Mouse (Mus musculus): ENCODE measurements around the gene Igfbp5.

Gene Igfbp5

GRCm38 (mm10) chr1:72839356-72839755, 35.3 kb downstream of the Igfbp5 start:
- DNase-seq: no peak

DNA sequence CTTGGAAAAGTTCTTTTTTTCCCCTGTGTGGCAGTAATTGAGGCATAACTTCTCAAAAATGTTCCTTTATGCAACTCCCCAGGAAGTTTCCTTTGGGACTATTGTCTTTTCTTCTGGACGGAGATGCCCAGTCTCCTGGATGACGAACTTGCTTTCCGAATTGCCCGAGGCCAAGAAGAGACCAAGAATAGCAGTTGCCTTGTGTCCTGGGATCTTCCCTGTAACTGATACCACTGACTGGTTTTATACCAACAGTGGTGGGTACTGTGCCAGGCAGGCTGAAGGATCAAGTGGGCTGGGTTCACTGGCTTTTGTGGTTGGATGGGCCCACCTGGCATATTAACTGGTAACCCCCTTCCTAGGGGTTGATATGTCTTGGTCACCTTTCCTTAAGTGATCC, 41.1 kb downstream of the Igfbp5 start:
- DNase-seq: no peak

GRCm38 (mm10) chr1:72832715-72833153, 42.0 kb downstream of the Igfbp5 start:
- no peak for DNase-seq

DNA sequence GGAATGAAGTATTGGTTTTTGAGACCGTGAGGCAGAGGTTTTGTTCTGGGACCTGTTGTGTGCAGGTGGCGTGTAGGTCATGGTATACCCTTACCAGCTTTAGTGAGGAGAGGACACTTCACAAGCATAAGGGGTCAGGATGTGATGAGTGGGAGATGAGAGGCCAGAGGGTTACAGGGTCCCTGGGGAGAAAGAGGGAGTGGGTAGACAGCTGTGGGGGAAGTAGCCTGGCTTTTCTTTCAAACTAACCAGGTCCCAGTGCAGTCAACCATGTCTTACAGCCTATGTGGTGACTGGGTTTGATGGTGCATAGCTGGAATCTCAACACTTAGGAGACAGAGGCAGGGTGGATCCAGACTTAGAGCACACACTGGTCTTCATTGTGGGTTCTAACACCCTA, 44.2 kb downstream of the Igfbp5 start:
- DNase-seq: no peak

GRCm38 (mm10) chr1:72828843-72829242, 45.8 kb downstream of the Igfbp5 start:
- DNase-seq: no peak

GRCm38 (mm10) chr1:72827411-72828315, 47.0 kb downstream of the Igfbp5 start:
- no peak for DNase-seq

GRCm38 (mm10) chr1:72826931-72827330, 47.8 kb downstream of the Igfbp5 start:
- no peak for DNase-seq

GRCm38 (mm10) chr1:72826446-72826845, 48.2 kb downstream of the Igfbp5 start:
- no peak for DNase-seq

- no peak for DNase-seq
Measured at GRCm38 (mm10) chr1:72825921-72826320, 48.8 kb downstream of the Igfbp5 start.

DNA sequence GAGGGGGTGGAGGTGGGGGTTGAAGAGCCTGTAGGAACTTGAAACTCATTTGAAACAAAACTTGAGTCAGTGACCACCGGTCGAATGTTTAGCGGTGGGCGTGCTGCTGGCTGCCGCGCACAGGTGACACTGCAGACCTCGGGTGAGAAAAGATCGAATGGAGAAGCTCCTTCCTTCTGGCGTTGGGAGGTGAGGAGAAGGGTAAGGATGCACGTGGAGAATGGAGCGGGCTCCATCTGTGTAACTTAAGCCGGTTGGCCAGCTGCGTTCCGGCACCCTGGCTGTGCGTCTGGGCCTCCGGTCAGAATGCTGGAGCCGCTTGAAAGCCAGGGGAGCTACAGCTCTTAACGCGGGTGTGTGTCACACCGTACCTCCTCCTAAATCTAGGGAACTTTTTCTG, 49.4 kb downstream of the Igfbp5 start:
- DNase-seq: no peak

- peak; percentile 30 for DNase-seq
Measured at GRCm38 (mm10) chr1:72824707-72825101, 50.0 kb downstream of the Igfbp5 start.

DNA sequence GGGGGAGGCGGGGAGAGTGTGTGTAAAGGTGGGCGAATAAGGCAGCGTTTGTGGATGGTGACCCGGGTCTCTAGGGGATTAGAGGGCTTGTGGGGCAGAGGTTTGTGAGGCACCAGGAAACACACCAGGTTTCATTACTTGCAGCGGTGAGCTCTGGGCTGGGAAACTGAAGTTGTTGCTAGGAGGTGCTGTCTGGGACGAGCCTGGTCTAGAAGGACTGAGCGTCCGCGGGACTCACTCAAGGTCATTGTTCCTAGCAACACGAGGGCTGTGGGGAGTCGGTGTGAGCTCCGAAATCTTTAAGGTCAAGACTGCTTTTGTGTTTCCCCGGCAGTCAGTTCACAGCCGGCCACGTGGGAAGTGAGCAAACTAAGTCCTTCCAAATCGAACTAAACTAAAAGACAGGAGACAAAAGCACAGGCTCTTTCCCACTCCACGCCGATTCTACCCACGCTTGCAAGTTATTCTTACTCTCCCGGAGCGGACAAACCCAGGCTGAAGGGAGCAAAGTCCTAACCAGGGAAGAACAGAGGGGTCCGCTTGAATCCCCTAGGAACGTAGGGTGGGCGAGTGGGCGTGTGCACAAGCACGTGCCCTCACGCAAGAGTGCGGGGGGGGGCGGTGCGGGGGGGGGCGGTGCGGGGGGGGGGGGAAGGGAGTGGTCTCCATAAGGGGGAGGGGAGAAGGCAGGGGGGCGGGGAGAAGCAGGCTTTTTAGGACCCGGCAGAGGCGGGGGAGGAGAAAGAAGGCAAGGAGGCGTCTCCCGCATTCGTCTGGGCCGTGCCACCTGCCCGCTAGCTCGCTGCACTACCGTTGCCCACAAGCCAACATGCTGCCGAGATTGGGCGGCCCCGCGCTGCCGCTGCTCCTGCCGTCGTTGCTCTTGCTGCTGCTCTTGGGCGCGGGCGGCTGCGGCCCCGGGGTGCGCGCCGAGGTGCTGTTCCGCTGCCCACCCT, 50.7 kb downstream of the Igfbp5 start, which contains the start of gene Igfbp2:
Igfbp2 (plus strand) TSS at position 753 of the 956 bp plus-strand sequence.
- DNase-seq: peak; percentile 31

GRCm38 (mm10) chr1:72822893-72823292, 51.8 kb downstream of the Igfbp5 start:
- DNase-seq: no peak

DNA sequence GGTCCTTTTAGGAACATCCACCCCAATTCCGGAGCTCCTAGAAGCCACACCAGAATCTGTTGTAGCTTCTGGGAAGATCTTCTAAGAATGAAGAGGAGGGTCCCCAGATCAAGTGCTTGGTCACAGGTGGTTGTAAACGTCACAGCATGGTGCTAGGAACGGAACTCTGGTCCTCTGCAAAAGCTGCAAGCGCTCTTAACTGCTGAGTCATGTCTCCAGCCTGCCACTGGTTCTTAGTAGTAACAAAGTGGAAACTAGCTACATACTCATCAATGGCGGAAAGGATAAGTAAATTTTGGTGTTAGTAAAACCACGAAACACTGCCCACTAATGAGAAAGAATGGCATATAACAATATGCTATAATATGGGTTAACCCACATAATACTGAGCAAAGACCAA, 54.7 kb downstream of the Igfbp5 start:
- no peak for DNase-seq

DNA sequence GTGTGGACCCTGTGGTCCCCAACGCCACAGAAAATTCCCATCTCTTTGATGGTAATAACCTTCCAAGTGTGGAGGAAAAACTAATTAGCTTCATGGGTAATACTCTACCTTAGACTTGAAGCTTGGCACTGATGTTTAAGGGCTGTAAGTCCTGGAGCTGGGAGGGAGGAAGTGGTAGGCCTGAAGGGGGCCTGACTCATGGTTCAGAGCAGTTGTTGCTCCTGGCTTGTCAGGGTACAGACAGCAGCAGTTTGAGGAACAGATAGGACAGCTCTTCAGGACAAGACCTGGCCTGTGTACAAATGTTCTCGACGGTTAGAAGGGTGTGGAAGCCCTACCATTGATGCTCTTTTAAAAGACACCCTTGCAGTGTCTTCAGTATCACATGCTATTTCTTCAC, 59.1 kb downstream of the Igfbp5 start:
- DNase-seq: no peak

DNA sequence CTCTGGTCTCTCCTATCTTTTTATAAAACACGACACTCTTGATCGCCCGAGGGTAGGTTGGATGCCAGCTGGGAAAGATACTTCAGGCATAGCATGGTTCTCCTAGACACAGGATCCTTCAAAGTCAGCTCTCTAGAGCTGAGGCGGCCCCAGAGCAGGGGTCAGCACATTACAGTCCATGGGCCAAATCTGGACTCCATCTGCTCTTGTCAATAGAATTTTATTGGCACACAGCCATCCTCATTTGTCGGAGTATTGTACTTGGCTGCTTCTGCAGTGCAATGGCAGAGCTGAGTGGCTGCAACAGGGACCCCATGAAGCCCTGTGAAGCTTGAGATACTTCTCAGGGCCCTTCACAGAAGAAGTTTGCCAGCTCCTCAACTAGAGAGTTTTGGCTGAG, 59.5 kb downstream of the Igfbp5 start:
- DNase-seq: no peak

GRCm38 (mm10) chr1:72813639-72814403, 60.9 kb downstream of the Igfbp5 start:
- DNase-seq: no peak

DNA sequence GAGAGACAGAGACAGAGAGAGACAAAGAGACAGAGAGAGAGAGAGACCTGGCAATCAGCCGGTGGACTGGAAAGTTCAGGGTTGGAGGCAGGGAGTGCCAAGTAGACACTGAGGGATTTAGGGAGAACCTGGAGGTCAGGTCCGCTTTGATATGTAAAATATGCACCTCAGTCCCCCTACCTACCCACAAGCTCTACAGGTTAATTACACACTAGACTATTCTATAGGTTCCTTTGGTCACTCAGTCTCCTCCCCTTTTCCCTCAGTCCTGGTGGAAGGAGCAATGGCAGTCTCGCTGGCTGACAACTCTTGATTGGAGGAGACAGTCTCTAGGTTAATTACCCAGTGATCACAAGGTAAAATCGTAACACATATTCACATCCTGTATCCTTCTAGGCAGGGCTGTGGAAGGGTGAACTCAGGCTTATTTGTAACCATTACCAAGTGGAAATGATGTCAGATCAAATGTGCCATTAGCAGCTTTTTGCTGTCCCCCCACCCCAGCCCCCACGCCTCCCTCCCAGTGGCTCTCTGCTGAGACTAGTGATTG, 61.5 kb downstream of the Igfbp5 start:
- no peak for DNase-seq

DNA sequence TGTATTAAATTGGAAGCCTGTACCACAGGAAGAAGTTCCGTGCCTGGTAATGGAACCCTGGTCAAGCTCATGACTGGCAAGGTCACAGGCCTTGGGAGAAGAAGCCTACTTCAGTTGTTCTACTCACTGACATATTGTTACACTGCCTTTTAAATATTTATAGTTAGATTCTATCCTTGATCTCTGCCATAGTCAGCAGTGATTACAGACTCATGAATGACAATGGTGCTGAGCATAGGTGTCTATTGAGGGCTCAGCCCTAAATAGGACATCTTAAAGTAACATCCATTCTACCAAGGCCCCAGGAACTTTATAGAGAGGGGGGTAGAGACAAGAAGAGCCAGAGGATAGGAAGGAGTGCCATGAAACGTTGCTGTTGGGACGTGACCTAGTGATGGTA, 63.6 kb downstream of the Igfbp5 start:
- no peak for DNase-seq

DNA sequence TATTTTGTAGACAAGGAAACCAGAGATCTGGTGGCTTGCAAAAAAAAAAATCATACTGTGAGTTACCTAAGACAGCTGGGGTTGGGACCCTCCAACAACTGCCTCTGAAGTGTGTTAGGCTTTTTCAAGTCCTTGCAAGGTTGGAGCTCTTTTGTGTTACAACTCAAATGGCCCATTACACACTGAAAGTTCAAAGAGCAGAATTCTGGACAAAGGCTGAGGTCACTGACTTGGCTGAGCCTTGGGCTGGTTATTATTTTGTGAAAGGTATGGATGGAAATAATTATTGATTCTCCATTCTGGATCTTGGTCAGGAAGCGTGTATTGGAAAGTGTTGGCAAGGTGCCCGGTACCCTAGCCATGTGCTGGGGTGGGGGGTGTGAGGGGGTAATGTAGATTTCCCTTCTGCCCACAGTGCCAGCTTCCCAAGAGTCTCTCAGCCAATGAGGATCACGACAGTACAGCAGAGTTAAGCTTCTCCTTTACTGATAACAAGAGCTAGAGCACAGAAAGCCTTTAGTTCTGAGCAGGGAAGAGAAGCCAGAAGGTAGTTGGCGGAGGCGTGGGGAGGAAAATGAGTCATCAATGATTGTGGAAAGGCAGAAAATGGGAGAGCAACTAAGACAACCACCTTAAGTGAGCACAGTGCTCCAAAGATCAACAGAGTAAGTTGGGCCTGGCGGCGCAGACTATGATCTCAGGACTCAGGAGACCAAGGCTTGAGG, 64.6 kb downstream of the Igfbp5 start:
- peak; percentile 33 for DNase-seq

GRCm38 (mm10) chr1:72809304-72809703, 65.4 kb downstream of the Igfbp5 start:
- no peak for DNase-seq
